Mouse (Mus musculus) CH12F3 (cell line): ENCODE results near the gene Dgcr2.

Source experiments
- in situ Hi-C: fragments of 300-500 bp; cut with MboI; formaldehyde crosslinking; loops from 2 replicates; pipeline ENCODE4 v1.14.3; 2020; ENCODE audit warnings: low sequenced_read_pairs

Gene Dgcr2

GRCm38 (mm10) chr16:17796519-17796918 lies 101.8 kb downstream of the Dgcr2 start:
- in situ Hi-C loops: no loop called here

GRCm38 (mm10) chr16:17795643-17796042 lies 102.7 kb downstream of the Dgcr2 start:
- in situ Hi-C loops: no loop called here

GRCm38 (mm10) chr16:17794047-17794446 lies 104.3 kb downstream of the Dgcr2 start:
- in situ Hi-C loops: no loop called here

GRCm38 (mm10) chr16:17792728-17793127 lies 105.6 kb downstream of the Dgcr2 start:
- in situ Hi-C loops: no loop called here
